Mouse (Mus musculus) liver, embryonic 14.5 days (tissue): ENCODE results near the gene Hdac1. TPM values are rescaled to one million over a fixed set of nuclear protein-coding genes. Genes with fewer than 3 reads are reported as not detected.

Experiments
- ATAC-seq: fragments of 200-750 bp; cut with Nextera tagmentation; 2 replicates; pipeline ENCODE4 v1.8.0; 2017; ENCODE audit warnings: moderate number of reproducible peaks, mild to moderate bottlenecking, moderate library complexity; ENCODE audit not compliant: insufficient read depth
- DNase-seq, 3 experiments: peaks; one replicate each; pipeline ENCODE4 v3.0.0-alpha.2; 2012 to 2013; ENCODE audit warnings: low read depth in 3 of 3, low spot score in 3 of 3
- H3K27ac ChIP-seq: fragments of 300-500 bp; sonication (generic); 2 replicates; pipeline ENCODE4 v1.5.1; 2014; ENCODE audit warnings: moderate library complexity, mild to moderate bottlenecking, control low read depth, inconsistent platforms
- H3K27me3 ChIP-seq: fragments of 300-500 bp; sonication (generic); 2 replicates; pipeline ENCODE4 v1.6.1; 2014; ENCODE audit warnings: mild to moderate bottlenecking, low read length, moderate library complexity; ENCODE audit not compliant: control insufficient read depth, insufficient read depth
- H3K36me3 ChIP-seq: fragments of 300-500 bp; sonication (generic); replicated peaks from 2 replicates; pipeline ENCODE4 v1.6.1; 2014; ENCODE audit warnings: low read depth; ENCODE audit not compliant: control insufficient read depth, insufficient read depth
- H3K4me1 ChIP-seq, 2 experiments: fragments of 200-500 bp in 1 of 2; fragments of 300-500 bp in 1 of 2; sonication (generic) in 1 of 2; replicated peaks; 2 replicates each; pipeline ENCODE4 v1.6.1; 2012 to 2014; ENCODE audit warnings: antibody characterized with exemption in 1 of 2, inconsistent platforms in 1 of 2, low read length in 1 of 2; ENCODE audit not compliant: control insufficient read depth in 2 of 2, insufficient read depth in 2 of 2
- H3K4me2 ChIP-seq: fragments of 300-500 bp; sonication (generic); 2 replicates; pipeline ENCODE4 v1.6.1; 2014; ENCODE audit warnings: low read depth, mild to moderate bottlenecking, control low read depth, moderate library complexity
- H3K4me3 ChIP-seq, 2 experiments: fragments of 200-500 bp in 1 of 2; fragments of 300-500 bp in 1 of 2; sonication (generic) in 1 of 2; 2 replicates each; pipeline ENCODE4 v1.5.1; 2012 to 2014; ENCODE audit warnings: low read depth in 2 of 2, low read length in 2 of 2, mild to moderate bottlenecking in 2 of 2, control low read depth in 1 of 2, inconsistent platforms in 1 of 2, moderate library complexity in 1 of 2; ENCODE audit not compliant: insufficient read depth in 1 of 2
- H3K9ac ChIP-seq: fragments of 300-500 bp; sonication (generic); replicated peaks from 2 replicates; pipeline ENCODE4 v1.6.1; 2014; ENCODE audit warnings: mild to moderate bottlenecking, control low read depth, moderate library complexity
- H3K9me3 ChIP-seq: fragments of 300-500 bp; sonication (generic); 2 replicates; pipeline ENCODE4 v1.6.1; 2016; ENCODE audit warnings: low read length, mixed read lengths; ENCODE audit not compliant: control insufficient read depth
- CTCF ChIP-seq: IDR thresholded peaks from 2 replicates; pipeline ENCODE4 v1.5.1; 2016; ENCODE audit warnings: antibody characterized with exemption, low read depth, control low read depth
- EP300 ChIP-seq: IDR thresholded peaks from 2 replicates; pipeline ENCODE4 v1.6.1; 2016; ENCODE audit warnings: antibody characterized with exemption, low read depth
- WGBS: fragments of 180-500 bp; shearing (Covaris S2); extraction: QIAGEN DNeasy Blood & Tissue Kit; methylation state at CpG from one replicate; pipeline ENCODE4 v1.1.7; 2014; ENCODE audit not compliant: insufficient replicate concordance; 5-methylcytosine and 5-hydroxymethylcytosine counted together
- polyA plus RNA-seq, 2 experiments: library from polyadenylated mRNA; depleted of rRNA in 1 of 2; stranded (reverse) in 1 of 2; unstranded in 1 of 2; fragments of >200 nt; fragmentation: Nextera tagmentation in 1 of 2; extraction: Ambion mirVana in 1 of 2; gene quantifications; 2 replicates each; pipeline versions ENCODE4 v1.2.1 to v1.2.3; 2012 to 2014

The Hdac1 gene
- polyA plus RNA-seq, 2 experiments: 76.5 to 107 TPM

DNA sequence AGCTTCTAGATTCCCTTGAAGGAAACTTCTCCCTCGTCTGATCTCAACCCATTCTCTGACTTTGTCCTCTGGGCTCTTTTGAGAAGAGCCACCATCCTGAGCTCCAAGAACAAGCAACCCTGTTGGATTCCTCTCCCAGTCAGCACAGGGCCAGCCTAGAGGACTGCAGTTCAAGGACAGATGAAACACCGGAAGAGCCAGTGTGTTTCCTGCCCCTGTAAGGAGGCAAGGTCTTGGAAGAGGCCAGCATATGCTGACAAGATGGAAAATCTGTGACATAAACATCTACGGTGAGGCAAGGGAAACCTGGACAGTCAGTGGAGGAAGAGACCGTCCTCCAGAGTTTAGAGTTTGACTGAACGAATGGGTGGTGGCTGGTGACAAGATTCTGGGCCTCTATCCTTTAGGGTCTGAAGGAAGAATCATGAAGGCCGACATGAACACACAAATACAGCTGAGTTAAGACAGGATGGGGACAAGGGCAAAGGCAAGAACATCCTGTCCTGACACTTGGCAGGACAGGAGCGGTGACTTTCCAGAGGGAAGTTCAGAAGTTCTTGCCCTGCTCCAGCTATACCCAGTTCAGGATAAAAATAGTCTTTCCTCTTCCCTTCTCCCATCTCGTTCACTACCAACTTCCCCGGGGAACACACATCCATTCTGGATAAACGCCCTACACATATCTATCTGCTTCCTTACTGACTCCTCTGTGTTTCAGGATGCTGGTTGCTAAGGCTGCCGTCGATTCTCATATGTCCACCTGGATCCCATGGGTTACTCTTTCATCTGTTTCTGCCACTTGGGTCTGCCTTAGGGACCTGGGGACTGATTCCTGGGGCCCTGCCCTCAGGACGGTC, 30.0 kb upstream of the Hdac1 start:
- Histone ChIP-seq H3K4me1 (peaks cover 0 to 2% of the 10 kb centered on the region in 2 experiments; a peak in 2 of 4 replicates), H3K4me3 (no peak overlapping the region), H3K27me3 (no peaks in the 10 kb centered on the region), H3K4me2 (no peak overlapping the region), H3K27ac (no peak overlapping the region), H3K9ac (no peak overlapping the region), H3K9me3 (no peaks in the 10 kb centered on the region), H3K36me3 (no peaks in the 10 kb centered on the region)
- TF ChIP-seq EP300: no peak
- no peak for TF ChIP-seq CTCF
- 60% methylated on average over 13 of the region's 13 CpGs for WGBS
- no peak for ATAC-seq
- DNase-seq: no peak

DNA sequence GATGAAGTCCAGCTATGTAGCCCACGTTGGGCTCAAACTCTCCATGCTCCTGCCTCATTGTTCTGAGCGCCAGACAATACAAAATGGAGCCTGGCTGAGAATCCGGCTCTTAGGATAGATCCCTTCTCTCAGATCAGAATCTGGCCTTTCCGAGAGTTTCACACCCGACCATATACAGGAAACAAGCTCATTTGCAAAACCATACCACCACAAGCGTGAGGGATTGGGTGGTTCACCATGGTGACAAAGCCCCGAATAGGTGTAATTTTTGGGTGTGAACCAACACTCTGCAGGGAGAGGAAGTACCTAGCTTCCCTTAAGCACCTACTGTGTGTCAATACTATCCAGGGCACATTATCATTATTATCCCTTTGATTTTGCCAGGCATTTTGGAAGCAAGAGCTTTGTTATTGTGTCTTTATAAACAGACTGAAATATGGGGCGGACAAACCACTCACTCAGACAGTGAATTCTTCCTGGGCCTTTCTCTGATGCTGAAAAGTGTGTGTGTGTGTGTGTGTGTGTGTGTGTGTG, 29.1 kb upstream of the Hdac1 start:
- ATAC-seq (no peak), DNase-seq (no peak)
- TF ChIP-seq EP300 (no peak), CTCF (no peak)
- Histone ChIP-seq H3K9me3 (no peaks in the 10 kb centered on the region), H3K36me3 (no peaks in the 10 kb centered on the region), H3K27ac (no peak overlapping the region), H3K4me1 (peaks cover 0 to 2% of the 10 kb centered on the region in 2 experiments; a peak in 2 of 4 replicates), H3K27me3 (no peaks in the 10 kb centered on the region), H3K4me3 (no peak overlapping the region), H3K9ac (no peak overlapping the region), H3K4me2 (no peak overlapping the region)
- WGBS: 58% methylated on average over 8 of the region's 8 CpGs

DNA sequence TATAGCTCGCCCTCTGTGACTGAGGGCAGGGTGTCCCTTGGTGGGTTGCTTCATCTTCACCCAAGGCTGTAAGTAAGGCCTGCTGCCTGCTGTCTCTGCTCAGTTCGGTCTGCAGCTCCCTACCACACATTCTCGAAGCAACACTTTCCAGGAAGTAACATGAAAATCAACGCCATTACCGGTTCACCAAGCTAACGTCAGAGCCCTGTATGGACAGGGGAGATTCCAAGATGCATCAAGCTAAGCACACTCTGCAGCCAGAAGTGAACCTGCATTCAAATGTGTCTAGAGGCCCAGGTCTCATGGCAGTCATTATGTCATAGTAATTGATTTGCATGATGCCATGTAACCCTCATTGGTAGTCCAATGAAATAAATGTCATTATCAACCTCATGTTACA, 27.5 kb upstream of the Hdac1 start:
- no peaks in the 10 kb centered on the region for H3K9me3 ChIP-seq
- no peaks in the 10 kb centered on the region for H3K27me3 ChIP-seq
- no peak for TF ChIP-seq EP300
- no peak for TF ChIP-seq CTCF
- H3K36me3 ChIP-seq: no peaks in the 10 kb centered on the region
- no peak overlapping the region for H3K4me2 ChIP-seq
- H3K27ac ChIP-seq: no peak overlapping the region
- ATAC-seq (no peak), DNase-seq (no peak)
- H3K9ac ChIP-seq: no peak overlapping the region
- peaks cover 0 to under 1% of the 10 kb centered on the region in 2 experiments; a peak in 2 of 4 replicates for H3K4me1 ChIP-seq
- no peak overlapping the region for H3K4me3 ChIP-seq
- WGBS: 67% methylated on average over 6 of the region's 6 CpGs

DNA sequence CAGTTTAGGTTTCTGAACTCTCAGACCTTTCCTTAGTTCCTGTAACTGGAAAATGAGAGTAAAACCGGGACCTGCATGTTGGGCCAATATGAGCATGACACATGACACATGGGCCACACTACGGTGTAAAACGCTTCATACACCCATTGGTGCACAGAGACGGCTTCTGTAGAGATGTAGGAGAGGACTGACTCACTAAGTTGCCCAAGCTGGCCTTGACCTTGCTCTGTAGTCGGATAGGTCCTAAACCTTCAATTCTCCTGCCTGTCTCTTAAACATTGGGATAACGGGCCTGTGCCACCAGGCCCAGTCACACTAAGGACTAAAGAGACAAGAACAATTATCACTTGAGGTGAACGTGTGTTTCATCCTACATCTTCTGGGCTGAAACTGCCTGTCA, 25.9 kb upstream of the Hdac1 start:
- 75% methylated on average over 7 of the region's 7 CpGs for WGBS
- Histone ChIP-seq H3K9me3 (no peaks in the 10 kb centered on the region), H3K27ac (no peak overlapping the region), H3K4me3 (no peak overlapping the region), H3K27me3 (no peaks in the 10 kb centered on the region), H3K36me3 (no peaks in the 10 kb centered on the region), H3K4me1 (no peaks in the 10 kb centered on the region), H3K9ac (no peak overlapping the region), H3K4me2 (no peak overlapping the region)
- TF ChIP-seq CTCF (no peak), EP300 (no peak)
- DNase-seq: no peak
- ATAC-seq: no peak

DNA sequence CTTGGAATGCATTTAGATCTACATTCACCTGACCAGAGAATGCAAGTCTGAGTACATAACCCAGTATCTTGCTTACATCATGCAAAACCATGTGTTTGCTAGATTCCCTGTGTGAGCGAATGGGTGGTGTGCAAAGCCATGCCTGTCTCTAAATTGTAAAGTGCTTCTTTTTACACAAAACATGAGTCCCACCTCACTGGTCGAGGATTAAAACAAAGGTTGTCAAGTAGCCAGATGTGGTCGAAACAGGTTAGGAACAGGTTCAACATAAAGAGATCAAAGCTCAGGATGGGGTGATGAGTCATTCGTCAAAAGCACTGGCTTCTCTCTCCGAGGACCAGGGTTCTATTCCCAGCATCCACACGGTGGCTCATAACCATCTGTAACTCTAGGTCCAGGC, 22.6 kb upstream of the Hdac1 start:
- Histone ChIP-seq H3K27me3 (no peaks in the 10 kb centered on the region; the same call in 1 of the 2 replicates), H3K4me3 (no peak overlapping the region), H3K9me3 (no peaks in the 10 kb centered on the region), H3K9ac (no peak overlapping the region), H3K4me2 (no peak overlapping the region), H3K4me1 (peaks cover 8% of the 10 kb centered on the region in 2 experiments; a peak in 3 of 4 replicates), H3K36me3 (no peaks in the 10 kb centered on the region), H3K27ac (no peak overlapping the region)
- TF ChIP-seq EP300: no peak
- TF ChIP-seq CTCF: no peak
- ATAC-seq (no peak), DNase-seq (no peak)
- 65% methylated on average over 6 of the region's 6 CpGs for WGBS
